Mouse (Mus musculus) cortical plate, adult 2 months (tissue): ENCODE data around the gene Scnn1a.

Experiments used
- CTCF ChIP-seq: fragments of 200-500 bp; IDR thresholded peaks from 2 replicates; pipeline ENCODE4 v1.5.1; 2011; ENCODE audit warnings: mild to moderate bottlenecking, control low read depth, low read length; ENCODE audit not compliant: insufficient read depth; ENCODE audit errors: extremely low read depth
- POLR2A ChIP-seq: fragments of 200-500 bp; IDR thresholded peaks from 2 replicates; pipeline ENCODE4 v1.6.1; 2011; ENCODE audit warnings: mild to moderate bottlenecking, low read length, control low read depth; ENCODE audit not compliant: insufficient read depth; ENCODE audit errors: extremely low read depth

GRCm38 (mm10) chr6:125380372-125381360 is 60.2 kb downstream of the Scnn1a start, which contains the start of gene Plekhg6:
- TF ChIP-seq CTCF (no peak), POLR2A (no peak)
